Mouse (Mus musculus): ENCODE results near the gene Spc25.

- TF ChIP-seq CTCF (IDR thresholded peaks at IDR 0.05; ENCODE audit: low read depth, low read length) (no peak), TAL1 (conservative IDR thresholded peaks at IDR 0.05; ENCODE audit: low read depth, low read length) (no peak), GATA2 (IDR thresholded peaks at IDR 0.05; ENCODE audit: borderline replicate concordance, low read depth, low read length) (no peak)
Observed at GRCm38 (mm10) chr2:69155861-69156260, 50.1 kb downstream of the Spc25 start.

Data from G1E (cell line).